Mouse (Mus musculus) heart, adult 2 months (tissue): ENCODE measurements around the gene Pde4b.

ENCODE experiments used
- CTCF ChIP-seq: fragments of 200-600 bp; IDR thresholded peaks from 2 replicates; pipeline ENCODE4 v1.8.1; 2022; ENCODE audit warnings: antibody characterized with exemption, mild to moderate bottlenecking, moderate library complexity
- EP300 ChIP-seq: fragments of 200-500 bp; IDR thresholded peaks from 2 replicates; pipeline ENCODE4 v1.6.1; 2011; ENCODE audit warnings: low read depth, low read length, control low read depth; ENCODE audit not compliant: insufficient read depth
- POLR2A ChIP-seq: fragments of 200-500 bp; IDR thresholded peaks from 2 replicates; pipeline ENCODE4 v1.6.1; 2011; ENCODE audit warnings: mild to moderate bottlenecking, low read depth, low read length, control low read depth; ENCODE audit not compliant: insufficient read depth

- no peak for TF ChIP-seq CTCF
- no peak for TF ChIP-seq EP300
- no peak for TF ChIP-seq POLR2A
Observed at GRCm38 (mm10) chr4:102255295-102255670, 167.9 kb downstream of the Pde4b start.
